Mouse (Mus musculus) embryonic fibroblast, embryonic 13.5 days (primary cell): ENCODE measurements at regions not wholly inside any gene's neighbourhood (a gene's known extent, or its start where the extent isn't known, plus 50 kb on each side); places are given as distances from the start of the nearest gene placed in this dataset.

Experiments used
- CTCF ChIP-seq: IDR thresholded peaks from 2 replicates; pipeline ENCODE4 v1.5.1; 2011; ENCODE audit warnings: mild to moderate bottlenecking, control low read depth, low read length, moderate library complexity, borderline replicate concordance; ENCODE audit not compliant: insufficient read depth
- POLR2A ChIP-seq: IDR thresholded peaks from 2 replicates; pipeline ENCODE4 v1.6.1; 2011; ENCODE audit warnings: low read depth, mild to moderate bottlenecking, control low read depth, low read length, moderate library complexity

DNA sequence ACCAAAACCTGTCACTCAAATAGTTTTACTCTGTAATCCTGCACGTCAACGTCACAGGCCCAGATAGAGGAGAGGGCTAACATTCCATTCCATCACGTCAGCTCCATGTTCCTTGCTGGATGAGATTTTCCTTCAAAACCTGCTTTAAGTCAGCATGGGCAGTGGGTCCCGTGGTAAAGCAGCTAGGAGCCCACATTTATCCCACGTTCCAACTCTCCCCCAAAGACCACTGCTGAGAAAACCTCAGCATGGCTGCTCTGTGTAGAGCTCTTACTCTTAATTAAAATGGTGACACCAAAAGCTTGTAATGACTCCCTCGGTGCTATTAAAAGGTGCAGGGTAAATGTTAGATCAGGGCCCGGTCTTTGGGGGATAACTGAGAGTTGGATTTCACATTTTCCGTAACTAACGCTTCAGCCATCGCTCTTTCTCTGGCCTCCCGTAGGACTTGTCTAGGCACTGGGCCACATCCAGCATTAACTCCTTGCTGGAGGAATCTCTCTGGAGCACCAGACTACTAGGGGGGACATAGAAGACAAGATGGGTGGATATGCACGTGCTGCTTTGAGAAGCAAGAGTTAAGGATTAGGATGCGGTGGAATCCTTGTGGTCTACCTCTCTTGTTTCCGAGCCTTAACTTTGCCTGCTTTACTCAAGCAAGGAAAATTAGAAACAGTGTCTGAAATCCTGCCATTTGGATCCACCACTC, 56.1 kb upstream of the Smarca2 start:
- TF ChIP-seq CTCF = no peak
- TF ChIP-seq POLR2A = no peak
